Mouse (Mus musculus) liver, embryonic 11.5 days (tissue): ENCODE data around the gene Col26a1. TPM values are rescaled to one million over a fixed set of nuclear protein-coding genes. Genes with fewer than 3 reads are reported as not detected.

ENCODE experiments used
- ATAC-seq: fragments of 200-750 bp; cut with Nextera tagmentation; replicated peaks from 2 replicates; pipeline ENCODE4 v1.8.0; 2017; ENCODE audit warnings: moderate number of reproducible peaks, mild to moderate bottlenecking, moderate TSS enrichment, moderate library complexity; ENCODE audit not compliant: low FRiP score
- DNase-seq: peaks from one replicate; pipeline ENCODE4 v3.0.0-alpha.2; 2017; ENCODE audit warnings: low spot score
- H3K27ac ChIP-seq: fragments of 300-500 bp; sonication (generic); 2 replicates; pipeline ENCODE4 v1.5.1; 2014; ENCODE audit warnings: mild to moderate bottlenecking, low read depth, low read length, control low read depth
- H3K27me3 ChIP-seq: fragments of 300-500 bp; sonication (generic); replicated peaks from 2 replicates; pipeline ENCODE4 v1.6.1; 2014; ENCODE audit warnings: low read length, mixed read lengths; ENCODE audit not compliant: control insufficient read depth, insufficient read depth
- H3K36me3 ChIP-seq: fragments of 300-500 bp; sonication (generic); 2 replicates; pipeline ENCODE4 v1.6.1; 2014; ENCODE audit warnings: mild to moderate bottlenecking, low read length, moderate library complexity, mixed read lengths; ENCODE audit not compliant: control insufficient read depth, insufficient read depth
- H3K4me1 ChIP-seq: fragments of 300-500 bp; sonication (generic); replicated peaks from 2 replicates; pipeline ENCODE4 v1.6.1; 2014; ENCODE audit warnings: low read length, mixed read lengths; ENCODE audit not compliant: control insufficient read depth, insufficient read depth
- H3K4me2 ChIP-seq: fragments of 300-500 bp; sonication (generic); 2 replicates; pipeline ENCODE4 v1.6.1; 2014; ENCODE audit warnings: mild to moderate bottlenecking, control low read depth, moderate library complexity
- H3K4me3 ChIP-seq: fragments of 300-500 bp; sonication (generic); 2 replicates; pipeline ENCODE4 v1.5.1; 2014; ENCODE audit warnings: low read depth, low read length, control low read depth
- H3K9ac ChIP-seq: fragments of 300-500 bp; sonication (generic); 2 replicates; pipeline ENCODE4 v1.6.1; 2014; ENCODE audit warnings: low read depth, low read length, control low read depth
- H3K9me3 ChIP-seq: fragments of 300-500 bp; sonication (generic); 2 replicates; pipeline ENCODE4 v1.6.1; 2016; ENCODE audit warnings: low read length, inconsistent platforms, mixed read lengths; ENCODE audit not compliant: control insufficient read depth
- WGBS: fragments of 180-500 bp; shearing (Covaris S2); extraction: QIAGEN DNeasy Blood & Tissue Kit; methylation state at CpG from one replicate; pipeline ENCODE4 v1.1.7; 2014; 5-methylcytosine and 5-hydroxymethylcytosine counted together
- polyA plus RNA-seq: library from polyadenylated mRNA; unstranded; fragments of >200 nt; fragmentation: Nextera tagmentation; extraction: Ambion mirVana; gene quantifications from 2 replicates; pipeline ENCODE4 v1.2.1, GENCODE M21; 2014

Col26a1 gene
- polyA plus RNA-seq, 1 experiment from 2014 or later: 9.8 TPM

DNA sequence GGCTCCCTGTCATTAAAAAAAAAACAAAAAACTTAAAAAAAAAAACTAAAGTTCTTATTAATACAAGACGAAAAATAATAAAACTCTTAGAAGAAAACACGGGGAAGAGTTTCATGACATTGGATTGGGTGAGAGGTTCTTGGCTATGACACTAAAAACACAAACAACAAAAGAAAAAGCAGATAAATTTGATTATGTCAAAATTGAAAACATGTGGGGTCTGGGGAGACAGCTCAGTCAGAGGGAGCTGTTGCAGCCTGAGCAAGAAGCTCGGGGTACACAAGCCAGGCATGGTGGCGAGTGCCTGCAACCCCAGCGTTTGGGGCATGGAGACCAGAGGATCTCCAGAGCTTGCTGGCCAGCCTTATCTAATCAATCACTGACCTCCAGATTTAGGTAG, 15.3 kb downstream of the Col26a1 start:
- H3K4me2 ChIP-seq: no peak overlapping the region
- no peak overlapping the region for H3K27ac ChIP-seq
- peaks cover 12% of the 10 kb centered on the region for H3K4me1 ChIP-seq
- H3K9ac ChIP-seq: no peak overlapping the region
- ATAC-seq (no peak), DNase-seq (no peak)
- H3K9me3 ChIP-seq: no peaks in the 10 kb centered on the region
- 62% methylated on average over 5 of the region's 5 CpGs for WGBS
- no peaks in the 10 kb centered on the region for H3K27me3 ChIP-seq
- H3K36me3 ChIP-seq: no peaks in the 10 kb centered on the region
- H3K4me3 ChIP-seq: no peak overlapping the region

- no peak overlapping the region for H3K9ac ChIP-seq
- whole genome bisulfite sequencing: 8% methylated on average over 14 of the region's 14 CpGs
- H3K27me3 ChIP-seq: no peaks in the 10 kb centered on the region
- H3K27ac ChIP-seq: peak overlapping the region; percentile 75
- H3K4me1 ChIP-seq: peaks cover 13% of the 10 kb centered on the region
- DNase-seq: peak; percentile 74
- H3K4me3 ChIP-seq: no peak overlapping the region
- H3K36me3 ChIP-seq: no peaks in the 10 kb centered on the region
- H3K9me3 ChIP-seq: no peaks in the 10 kb centered on the region
- H3K4me2 ChIP-seq: peak overlapping the region; percentile 24
- ATAC-seq: peak; percentile 66
Observed at GRCm38 (mm10) chr5:136863961-136864674, 18.9 kb downstream of the Col26a1 start.

- Histone ChIP-seq H3K4me3 (no peak overlapping the region), H3K27me3 (no peaks in the 10 kb centered on the region), H3K4me1 (peaks cover 13% of the 10 kb centered on the region), H3K4me2 (no peak overlapping the region), H3K27ac (peak overlapping the region; percentile 75; the same call in 1 of the 2 replicates), H3K36me3 (no peaks in the 10 kb centered on the region), H3K9me3 (no peaks in the 10 kb centered on the region), H3K9ac (no peak overlapping the region)
- ATAC-seq (no peak), DNase-seq (no peak)
- 60% methylated on average over 9 of the region's 9 CpGs for WGBS
Observed at GRCm38 (mm10) chr5:136863276-136863675, 19.7 kb downstream of the Col26a1 start.

- no peak for DNase-seq
- Histone ChIP-seq H3K36me3 (no peaks in the 10 kb centered on the region), H3K27ac (peak overlapping the region; percentile 75; the same call in 1 of the 2 replicates), H3K4me1 (peaks cover 13% of the 10 kb centered on the region), H3K9me3 (no peaks in the 10 kb centered on the region), H3K4me3 (no peak overlapping the region), H3K4me2 (no peak overlapping the region), H3K27me3 (no peaks in the 10 kb centered on the region), H3K9ac (no peak overlapping the region)
- ATAC-seq: no peak
- WGBS: 44% methylated on average over 4 of the region's 4 CpGs
Observed at GRCm38 (mm10) chr5:136862806-136863205, 20.2 kb downstream of the Col26a1 start.

DNA sequence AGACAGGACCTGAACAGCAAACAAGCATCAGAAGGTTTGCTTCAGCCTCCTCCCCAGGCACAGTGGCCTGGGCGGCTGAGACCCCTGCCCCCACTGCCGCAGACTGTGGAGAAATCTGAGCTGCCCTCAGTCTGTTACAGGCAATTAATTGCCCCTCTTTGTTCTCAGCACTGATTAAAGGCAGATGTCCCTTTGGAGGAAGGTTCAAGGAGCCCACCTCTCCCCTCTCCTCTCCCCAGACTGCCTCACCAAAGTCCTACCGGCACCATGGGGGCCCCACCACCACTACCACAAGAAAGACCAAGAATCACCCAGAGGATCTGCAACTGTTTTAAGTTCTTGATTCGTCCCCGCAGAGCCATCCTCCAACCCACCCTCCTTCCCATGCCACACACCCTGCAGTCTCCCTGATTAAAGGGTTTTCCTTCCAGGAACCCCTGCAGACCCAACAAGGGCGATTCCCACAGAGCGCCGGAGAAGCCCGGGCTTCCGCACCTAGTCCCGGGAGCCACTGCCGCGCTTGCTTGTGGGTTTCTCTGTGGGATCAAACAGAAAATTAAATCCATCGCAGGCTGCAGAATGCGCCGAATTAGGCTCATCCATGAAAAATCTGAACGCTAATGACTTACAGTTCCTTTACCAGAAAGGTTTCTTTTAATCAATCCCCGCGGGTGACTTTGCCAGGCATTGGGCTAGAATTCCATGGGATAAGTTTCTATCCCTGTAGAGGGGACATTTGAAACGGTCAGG, 21.6 kb downstream of the Col26a1 start:
- DNase-seq: no peak
- H3K9me3 ChIP-seq: no peaks in the 10 kb centered on the region
- H3K36me3 ChIP-seq: no peaks in the 10 kb centered on the region
- H3K27ac ChIP-seq: no peak overlapping the region
- H3K9ac ChIP-seq: no peak overlapping the region
- no peaks in the 10 kb centered on the region for H3K27me3 ChIP-seq
- H3K4me3 ChIP-seq: no peak overlapping the region
- WGBS: 24% methylated on average over 20 of the region's 20 CpGs
- ATAC-seq: no peak
- peak overlapping the region; percentile 6; the same call in 1 of the 2 replicates for H3K4me2 ChIP-seq
- H3K4me1 ChIP-seq: peaks cover 13% of the 10 kb centered on the region

GRCm38 (mm10) chr5:136850716-136851115, 32.3 kb downstream of the Col26a1 start:
- Histone ChIP-seq H3K9ac (no peak overlapping the region), H3K4me2 (no peak overlapping the region), H3K27ac (no peak overlapping the region), H3K4me1 (no peaks in the 10 kb centered on the region), H3K4me3 (no peak overlapping the region), H3K9me3 (no peaks in the 10 kb centered on the region), H3K27me3 (no peaks in the 10 kb centered on the region), H3K36me3 (no peaks in the 10 kb centered on the region)
- DNase-seq: no peak
- ATAC-seq: no peak
- 88% methylated on average over 6 of the region's 6 CpGs for WGBS

DNA sequence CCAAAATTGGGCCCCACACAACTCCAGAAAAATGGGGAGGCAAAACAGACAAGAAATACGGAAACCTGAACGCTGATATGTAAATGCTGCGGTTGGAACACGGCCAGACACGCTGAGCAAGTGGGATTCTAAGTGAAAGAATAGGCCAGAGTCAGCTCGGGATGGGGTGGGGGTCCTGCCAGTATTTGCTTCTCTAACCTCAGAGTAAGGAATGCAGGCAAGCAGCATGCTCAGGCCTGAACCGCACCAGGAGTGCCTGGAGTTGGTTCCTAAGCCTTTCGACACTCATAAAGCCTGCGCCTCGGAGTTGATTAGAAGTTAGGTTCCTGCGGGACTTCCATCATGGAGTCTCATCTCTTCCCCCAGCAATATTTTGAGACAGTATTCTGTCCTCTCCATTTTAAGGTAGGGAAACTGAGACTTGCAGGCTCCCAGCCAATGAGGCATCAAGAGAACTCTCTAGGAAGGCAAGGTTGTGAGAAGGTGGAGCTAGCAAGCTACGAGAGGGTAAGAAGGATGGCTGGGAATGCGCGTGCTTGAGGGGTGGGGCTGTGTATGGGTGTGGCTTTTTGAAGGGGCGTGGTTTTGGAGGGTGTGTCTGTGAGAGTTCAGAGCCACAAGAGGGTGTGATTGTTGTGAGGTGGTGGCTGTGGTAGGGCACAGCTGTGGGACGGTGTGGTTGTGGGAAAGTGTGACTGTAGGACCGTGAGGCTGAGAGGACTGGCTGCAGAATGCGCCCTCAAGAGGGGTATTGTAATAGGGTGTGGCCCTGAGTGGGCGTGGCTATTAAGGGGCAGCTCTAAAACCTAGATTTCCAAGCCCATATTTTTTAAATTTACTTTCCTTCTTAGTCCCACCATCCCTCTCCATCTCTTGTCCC, 36.4 kb downstream of the Col26a1 start:
- Histone ChIP-seq H3K9ac (no peak overlapping the region), H3K4me2 (no peak overlapping the region), H3K9me3 (no peaks in the 10 kb centered on the region), H3K4me3 (no peak overlapping the region), H3K27me3 (no peaks in the 10 kb centered on the region), H3K36me3 (no peaks in the 10 kb centered on the region), H3K4me1 (no peaks in the 10 kb centered on the region), H3K27ac (no peak overlapping the region)
- DNase-seq (no peak), ATAC-seq (no peak)
- 76% methylated on average over 19 of the region's 19 CpGs for WGBS

- no peak for ATAC-seq
- Histone ChIP-seq H3K36me3 (no peaks in the 10 kb centered on the region), H3K9me3 (no peaks in the 10 kb centered on the region), H3K9ac (no peak overlapping the region), H3K4me3 (no peak overlapping the region), H3K4me2 (no peak overlapping the region), H3K27me3 (no peaks in the 10 kb centered on the region; the same call in 1 of the 2 replicates), H3K4me1 (no peaks in the 10 kb centered on the region), H3K27ac (no peak overlapping the region)
- WGBS: 52% methylated on average over 5 of the region's 5 CpGs
- DNase-seq: no peak
Observed at GRCm38 (mm10) chr5:136843930-136844329, 39.1 kb downstream of the Col26a1 start.
